In the genomic region with DNA sequence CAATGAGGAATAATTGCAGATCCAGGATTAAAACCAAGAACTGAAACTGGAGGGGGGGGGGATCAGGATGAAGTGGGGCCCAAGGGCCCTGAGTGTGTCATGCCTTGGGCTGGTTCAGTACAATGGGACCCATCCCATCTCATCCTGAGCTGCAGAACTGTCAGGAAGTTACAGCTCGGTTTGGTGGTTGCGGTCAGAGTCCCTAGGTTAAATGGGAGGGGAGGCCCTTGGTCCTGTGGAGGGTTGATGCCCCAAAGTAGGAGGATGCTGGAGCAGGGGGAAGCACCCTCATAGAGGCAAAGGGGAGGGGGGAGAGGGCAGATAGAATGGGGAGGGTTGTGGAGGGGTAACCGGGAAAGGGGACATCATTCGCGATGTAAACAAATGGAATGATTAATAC, we compare ENCODE assay signal across 20 mouse cellular contexts.
"Had no signal": no experiment of that assay in that cellular context is flagged by ENCODE, and none has a peak within 500 bp of the region (broad histone marks: within the 10 kb centered on the region; RNA-seq: fewer than 3 reads in every experiment).

No protein-coding gene starts in this region.

- H3K4me3 ChIP-seq: kidney, embryonic 15.5 days; limb, embryonic 13.5 days; liver, embryonic 15.5 days; midbrain, embryonic 12.5 days; midbrain, embryonic 15.5 days; myocyte; neural tube, embryonic 13.5 days had no signal

- H3K27me3 ChIP-seq: kidney, embryonic 15.5 days; limb, embryonic 13.5 days; liver, embryonic 15.5 days; midbrain, embryonic 12.5 days; midbrain, embryonic 15.5 days; neural tube, embryonic 13.5 days had no signal

- H3K27ac ChIP-seq: kidney, embryonic 15.5 days; limb, embryonic 13.5 days; liver, embryonic 15.5 days; midbrain, embryonic 12.5 days; midbrain, embryonic 15.5 days; neural tube, embryonic 13.5 days; stomach, postnatal 0 days had no signal

- ATAC-seq: intestine, postnatal 0 days; midbrain, embryonic 15.5 days had no signal

- H3K4me2 ChIP-seq: kidney, embryonic 15.5 days; limb, embryonic 13.5 days; liver, embryonic 15.5 days; midbrain, embryonic 12.5 days; midbrain, embryonic 15.5 days; neural tube, embryonic 13.5 days had no signal

- H3K9ac ChIP-seq: kidney, embryonic 15.5 days; limb, embryonic 13.5 days; liver, embryonic 15.5 days; midbrain, embryonic 12.5 days; midbrain, embryonic 15.5 days; neural tube, embryonic 13.5 days had no signal

- H3K9me3 ChIP-seq: kidney, embryonic 15.5 days; liver, embryonic 15.5 days had no signal

- H3K36me3 ChIP-seq: kidney, embryonic 15.5 days; limb, embryonic 13.5 days; liver, embryonic 15.5 days; midbrain, embryonic 12.5 days; midbrain, embryonic 15.5 days; neural tube, embryonic 13.5 days had no signal

- DNase-seq: kidney, adult 8-10 months; kidney, postnatal 14 days; kidney, postnatal 4 days; left cerebral cortex, postnatal 4 days; lung, postnatal 14 days; lung, postnatal 4 days; retina, postnatal 1 day; right cerebral cortex, postnatal 25 days; spleen, adult 18-20 months; thymus, adult 2 months; thymus, postnatal 14 days had no signal

- H3K4me1 ChIP-seq: kidney, embryonic 15.5 days; limb, embryonic 13.5 days; liver, embryonic 15.5 days; midbrain, embryonic 12.5 days; midbrain, embryonic 15.5 days; neural tube, embryonic 13.5 days had no signal
